Comparison of ENCODE assay signal across 8 mouse cellular contexts in the genomic region with DNA sequence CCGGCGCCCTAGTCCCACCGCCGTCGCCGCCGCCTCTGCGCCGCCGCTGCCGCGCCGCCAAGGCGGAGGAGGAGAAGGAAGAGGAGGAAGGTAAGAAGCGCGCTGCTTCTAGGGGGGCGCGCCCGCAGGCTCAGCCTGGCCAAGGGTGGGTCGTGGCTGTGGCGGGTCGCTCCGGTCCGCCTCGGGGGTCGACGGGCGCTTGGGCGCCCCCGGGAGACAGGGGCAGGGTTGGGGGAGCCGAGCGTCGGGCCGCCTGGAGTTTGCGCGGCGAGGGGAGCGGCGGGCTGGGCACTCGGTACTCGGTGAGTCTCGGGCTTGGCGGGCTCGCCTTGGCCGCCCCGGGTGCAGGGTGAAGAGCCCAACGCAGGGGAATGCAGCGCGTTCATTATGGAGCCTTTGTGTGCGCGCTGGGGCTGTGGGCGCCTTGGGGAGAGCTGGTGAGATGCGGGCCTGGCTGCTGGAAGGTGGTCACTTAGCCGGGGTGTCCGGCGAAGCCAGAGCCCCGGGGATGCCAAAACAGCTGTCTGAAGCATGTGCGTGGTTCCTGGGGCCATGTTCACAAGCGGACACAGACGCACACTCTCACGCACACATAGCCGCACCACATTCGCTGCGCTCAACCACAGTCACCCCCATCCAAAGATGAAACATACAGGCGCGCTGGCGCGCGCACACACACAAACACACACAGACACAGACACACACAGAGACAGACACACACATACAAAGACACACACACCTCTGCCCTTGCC.
DNase-seq lines count a peak whose midpoint lies in the region; ATAC-seq lines count a peak whose summit lies in the region.

No protein-coding gene starts in this region.

- peak; percentile 32 for ATAC-seq in embryonic facial prominence, embryonic 11.5 days (replicated peaks; ENCODE audit: insufficient number of reproducible peaks, low FRiP score, low TSS enrichment, low read depth)
- peak; percentile 60; the same call in 1 of the 2 replicates for ATAC-seq in intestine, embryonic 14.5 days (replicated peaks; ENCODE audit: low FRiP score, low TSS enrichment, low read depth)

- H3K36me3 ChIP-seq in embryonic facial prominence, embryonic 11.5 days (replicated peaks; ENCODE audit: control insufficient read depth, insufficient read depth, low read depth, low read length), result no peaks in the 10 kb centered on the region
- no peaks in the 10 kb centered on the region for H3K36me3 ChIP-seq in intestine, embryonic 14.5 days (ENCODE audit: control insufficient read depth, insufficient read depth, low read length)
- H3K36me3 ChIP-seq in midbrain, embryonic 10.5 days, result no peaks in the 10 kb centered on the region

- no peak overlapping the region for H3K27ac ChIP-seq in embryonic facial prominence, embryonic 11.5 days (replicated peaks; ENCODE audit: low read depth, low read length)
- no peak overlapping the region for H3K27ac ChIP-seq in intestine, embryonic 14.5 days (ENCODE audit: low read depth)
- peak overlapping the region; percentile 77 for H3K27ac ChIP-seq in midbrain, embryonic 10.5 days (replicated peaks)

- H3K4me3 ChIP-seq in embryonic facial prominence, embryonic 11.5 days (ENCODE audit: low read depth, low read length), result peak overlapping the region; percentile 48
- peak overlapping the region; percentile 45 for H3K4me3 ChIP-seq in intestine, embryonic 14.5 days (ENCODE audit: low read depth, low read length)
- peak overlapping the region; percentile 67 for H3K4me3 ChIP-seq in midbrain, embryonic 10.5 days

- DNase-seq in kidney, postnatal 4 days, result peak; percentile 10 to 14
- no peak for DNase-seq in kidney, adult 9 months
- DNase-seq in embryonic facial prominence, embryonic 11.5 days (ENCODE audit: low spot score), result no peak
- peak; percentile 54 for DNase-seq in intestine, embryonic 14.5 days (ENCODE audit: low spot score)
- peak; percentile 41 for DNase-seq in midbrain, embryonic 10.5 days (ENCODE audit: low spot score)
- DNase-seq in thymus, postnatal 4 days, result no peak
- no peak for DNase-seq in urinary bladder, postnatal 10 days (ENCODE audit: low spot score)
- no peak for DNase-seq in cerebellum, adult 11-12 months

- H3K4me2 ChIP-seq in embryonic facial prominence, embryonic 11.5 days (ENCODE audit: low read depth, low read length), result peak overlapping the region; percentile 84
- H3K4me2 ChIP-seq in intestine, embryonic 14.5 days (ENCODE audit: low read length), result peak overlapping the region; percentile 67

- H3K9me3 ChIP-seq in embryonic facial prominence, embryonic 11.5 days (replicated peaks; ENCODE audit: control insufficient read depth, low read length), result no peaks in the 10 kb centered on the region
- H3K9me3 ChIP-seq in intestine, embryonic 14.5 days (ENCODE audit: control insufficient read depth, low read length), result no peaks in the 10 kb centered on the region
- H3K9me3 ChIP-seq in midbrain, embryonic 10.5 days (replicated peaks), result 0 out of 2 replicates have a peak, but pooled peaks cover 3% of the 10 kb centered on the region

- WGBS in embryonic facial prominence, embryonic 11.5 days, result 13% methylated on average over 40 of the region's 69 CpGs
- WGBS in intestine, embryonic 14.5 days, result 17% methylated on average over 56 of the region's 69 CpGs
- 14% methylated on average over 56 of the region's 69 CpGs for WGBS in midbrain, embryonic 10.5 days

- H3K4me1 ChIP-seq in embryonic facial prominence, embryonic 11.5 days (ENCODE audit: control insufficient read depth, insufficient read depth, low read length), result no peaks in the 10 kb centered on the region
- H3K4me1 ChIP-seq in intestine, embryonic 14.5 days (replicated peaks; ENCODE audit: control insufficient read depth, insufficient read depth, low read length), result no peaks in the 10 kb centered on the region
- peaks cover 17% of the 10 kb centered on the region for H3K4me1 ChIP-seq in midbrain, embryonic 10.5 days

- H3K9ac ChIP-seq in embryonic facial prominence, embryonic 11.5 days (replicated peaks; ENCODE audit: low read length), result peak overlapping the region; percentile 53
- peak overlapping the region; percentile 16; the same call in 1 of the 2 replicates for H3K9ac ChIP-seq in intestine, embryonic 14.5 days (ENCODE audit: low read length)

- peaks cover 24% of the 10 kb centered on the region for H3K27me3 ChIP-seq in embryonic facial prominence, embryonic 11.5 days (ENCODE audit: control insufficient read depth, insufficient read depth, low read length)
- peaks cover 62% of the 10 kb centered on the region for H3K27me3 ChIP-seq in intestine, embryonic 14.5 days (replicated peaks; ENCODE audit: control insufficient read depth, insufficient read depth, low read length)
- H3K27me3 ChIP-seq in midbrain, embryonic 10.5 days (ENCODE audit: low read depth, poor library complexity, severe bottlenecking), result peaks cover 100% of the 10 kb centered on the region

Comparison
In these comparisons a context has a peak if more than half of its experiments do, and no peak if none do; other contexts are left out.
1. DNase-seq: peak in kidney, postnatal 4 days (2 of 2), intestine, embryonic 14.5 days (single experiment) and midbrain, embryonic 10.5 days (single experiment); none in kidney, adult 9 months (single experiment), embryonic facial prominence, embryonic 11.5 days (single experiment), thymus, postnatal 4 days (single experiment), urinary bladder, postnatal 10 days (single experiment) and cerebellum, adult 11-12 months (single experiment).
2. Peak in every context shown above with its lines, with median percentiles within 50 percentile points of each other: H3K4me3 ChIP-seq.